Mouse (Mus musculus) ovary, adult 18-20 months (tissue): ENCODE results near the gene 9230104L09Rik.

Experiments used
- DNase-seq: peaks from one replicate; pipeline ENCODE4 v3.0.0; 2022; ENCODE audit warnings: low spot score, mixed read lengths

9230104L09Rik gene

DNA sequence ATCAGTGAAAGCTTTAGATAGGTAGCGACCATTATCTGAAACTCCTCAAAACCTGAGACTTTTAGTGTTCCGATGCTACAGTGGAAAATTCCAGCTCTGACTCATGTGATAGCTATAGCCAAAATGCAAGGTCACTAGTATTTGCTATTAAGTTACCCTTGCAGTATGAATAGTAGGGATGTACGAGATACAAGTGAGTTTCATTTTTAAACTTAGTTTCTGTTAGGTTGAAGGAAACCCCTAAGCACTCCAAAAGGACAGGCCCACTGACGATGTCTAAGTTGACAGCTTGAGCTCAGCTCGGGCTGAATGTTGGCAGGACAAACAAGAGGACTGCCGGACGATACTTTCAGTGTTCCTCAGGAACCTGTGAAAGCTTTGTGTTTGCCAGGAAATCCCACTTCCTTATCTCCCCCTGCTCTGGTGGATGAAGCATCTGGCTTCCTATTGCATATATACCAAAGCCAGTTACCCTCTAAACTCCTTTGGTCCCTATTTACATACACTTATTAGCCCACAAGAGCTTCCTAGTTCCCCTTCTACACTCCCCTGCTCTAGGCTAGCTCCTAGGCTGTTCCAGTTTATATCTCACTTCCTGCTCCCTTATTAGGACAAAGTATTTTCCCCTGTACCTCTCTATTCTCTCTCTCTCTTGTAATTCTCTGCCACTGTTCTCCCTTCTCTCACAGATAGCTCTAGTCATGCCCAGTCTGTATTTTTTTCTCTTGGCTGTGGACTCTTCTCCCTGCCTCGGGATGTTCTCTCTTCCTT, 8.0 kb downstream of the 9230104L09Rik start:
- DNase-seq, result no peak

DNA sequence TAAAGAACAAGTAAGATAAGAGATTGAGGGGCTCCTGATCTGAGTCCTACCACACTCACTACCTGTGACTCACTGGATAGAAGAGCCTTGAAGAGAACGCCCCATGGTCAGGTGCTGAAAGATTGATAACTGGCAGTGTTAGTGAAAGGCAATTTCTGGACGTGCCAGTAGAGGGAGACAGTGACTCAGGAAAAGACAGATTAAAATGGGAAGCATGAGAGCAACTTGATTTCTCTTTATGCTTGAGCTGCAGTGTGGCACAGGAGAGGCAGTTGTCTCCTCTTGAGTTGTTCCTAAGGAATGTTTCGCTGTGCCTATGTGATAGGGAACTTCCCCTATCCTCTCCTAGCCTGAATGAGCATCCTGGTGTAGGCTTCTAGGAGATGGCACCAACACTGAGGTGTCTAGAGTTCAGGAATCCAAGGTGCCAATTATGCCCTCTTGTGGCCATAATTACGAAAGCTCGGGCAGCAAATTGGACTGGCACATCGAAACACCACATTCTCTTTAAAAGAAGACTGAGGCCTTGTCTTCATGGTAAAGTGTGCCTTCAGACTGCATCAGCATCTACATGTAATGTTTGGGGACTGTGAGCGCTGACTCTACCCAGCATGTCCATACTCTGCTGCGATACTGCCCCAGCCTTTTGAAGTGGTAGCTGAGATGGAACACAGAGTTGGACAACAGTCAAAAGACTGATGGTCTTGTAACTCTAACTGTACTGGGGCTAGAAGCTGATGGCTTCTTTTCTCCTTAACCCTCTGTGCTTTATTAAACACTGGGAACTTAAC, 13.5 kb downstream of the 9230104L09Rik start:
- DNase-seq, result peak; percentile 35

DNA sequence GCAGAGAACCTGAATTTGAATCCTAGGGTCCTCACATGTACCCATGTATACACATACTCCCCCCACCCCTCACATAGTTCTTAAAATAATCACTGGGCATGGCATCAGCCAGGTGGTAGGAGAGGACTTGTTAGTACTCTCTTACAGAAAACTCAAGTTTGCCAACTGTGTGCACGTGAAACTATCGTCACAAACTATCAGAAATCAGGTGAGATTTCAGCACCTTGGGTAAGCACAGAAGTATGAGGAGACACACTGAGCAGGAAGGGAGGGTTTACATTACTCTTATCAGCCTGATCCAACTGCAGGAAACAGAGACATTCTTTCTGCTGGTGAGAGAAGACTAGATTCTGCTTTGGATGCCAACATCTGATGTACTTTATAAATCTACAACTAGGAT, 25.6 kb downstream of the 9230104L09Rik start:
- no peak for DNase-seq

DNA sequence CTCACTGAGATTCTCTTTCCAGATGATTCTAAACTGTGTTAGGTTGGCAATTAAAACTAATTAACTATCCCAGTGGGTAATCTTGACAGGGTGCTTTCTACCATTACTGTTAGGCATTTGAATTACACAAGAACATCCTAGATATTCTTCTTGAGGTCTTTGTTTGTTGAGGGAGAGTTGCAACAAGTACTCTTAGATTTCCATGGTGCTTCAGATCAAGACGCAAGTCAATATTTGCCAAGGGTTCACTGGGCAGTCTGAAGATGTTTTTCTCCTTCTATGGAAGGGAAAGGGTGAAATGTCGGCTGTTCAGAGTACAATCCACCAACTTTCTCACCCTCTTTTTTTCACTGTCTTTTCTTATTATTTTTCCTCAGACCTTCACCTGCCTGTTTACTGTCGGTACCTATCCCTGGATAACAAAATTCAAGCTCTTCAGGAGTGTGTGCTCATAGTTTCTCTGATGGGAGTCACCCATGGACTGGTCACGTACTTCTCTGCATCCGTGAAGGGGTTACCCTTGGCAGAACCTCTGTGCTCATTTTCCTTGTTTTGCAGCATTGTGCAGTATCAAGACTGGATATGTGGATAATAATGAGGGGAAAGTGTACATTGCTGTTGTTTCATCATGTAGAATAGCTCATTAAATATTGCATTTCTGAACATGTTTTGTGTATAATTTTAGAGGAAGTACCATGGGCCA, 26.6 kb downstream of the 9230104L09Rik start:
- no peak for DNase-seq

DNA sequence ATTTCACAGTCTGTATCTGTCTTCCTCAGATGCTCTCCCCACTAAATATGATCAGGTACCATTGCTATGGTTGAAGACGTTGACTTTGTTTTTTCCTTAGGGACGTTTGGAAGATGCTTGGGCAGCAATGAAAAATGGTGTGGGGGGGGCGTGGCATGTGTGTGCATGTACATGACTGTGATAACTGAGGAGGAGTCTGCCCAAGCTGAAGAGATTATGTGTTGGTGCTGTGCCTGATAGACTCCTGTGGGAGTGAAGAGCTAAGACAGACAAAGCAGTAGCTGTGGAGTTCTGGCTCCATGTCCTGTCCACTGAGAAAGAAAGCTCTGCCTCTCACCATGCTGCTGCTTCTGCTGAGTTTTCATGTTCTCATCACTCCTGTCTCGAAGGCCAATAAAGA, 29.9 kb downstream of the 9230104L09Rik start, which contains the start of gene Cst9:
Gene Cst9, plus strand, starts transcription at position 236 of the 400 bp plus-strand sequence.
- DNase-seq, result no peak

DNA sequence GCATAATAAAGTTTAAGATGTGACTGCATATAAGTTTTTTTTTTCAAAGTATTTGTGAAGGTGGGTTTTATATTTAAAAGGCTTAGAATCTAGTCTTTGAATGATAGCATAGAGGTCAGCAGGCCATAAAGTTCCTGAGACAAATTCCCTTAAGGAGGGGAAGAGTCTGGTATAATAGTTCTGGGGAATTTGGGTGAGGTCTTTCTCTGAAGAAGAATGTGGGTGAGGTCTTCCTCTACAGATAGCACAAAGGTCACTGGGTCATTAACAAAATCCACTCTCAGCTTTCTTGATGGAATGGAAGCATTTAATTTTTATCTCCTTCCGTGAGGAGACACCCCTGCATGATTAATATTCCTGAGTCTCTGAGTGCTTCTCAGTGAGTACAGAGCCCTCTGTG, 38.9 kb downstream of the 9230104L09Rik start:
- no peak for DNase-seq

DNA sequence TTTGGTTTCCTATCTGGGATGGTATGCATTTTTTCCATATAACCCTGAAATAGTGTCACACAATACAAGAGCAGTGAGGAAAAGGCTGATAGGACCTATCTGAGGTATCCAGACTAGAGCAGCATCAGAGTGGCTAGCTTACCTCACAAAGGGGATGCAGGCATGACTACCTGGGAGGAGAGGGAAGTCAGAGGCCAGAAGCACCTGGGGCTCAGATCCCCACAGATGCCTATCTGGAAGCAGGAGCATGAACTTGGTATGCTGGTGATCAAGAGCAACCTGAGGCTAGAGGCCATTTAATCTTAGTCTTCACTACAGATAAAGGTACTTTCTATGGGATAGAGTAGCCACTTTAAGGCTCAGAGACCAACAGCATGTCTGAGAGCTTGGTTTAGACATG, 44.9 kb downstream of the 9230104L09Rik start, which contains the start of gene Cst13:
Gene Cst13, plus strand, starts transcription at position 173 of the 400 bp plus-strand sequence.
- DNase-seq, result no peak

DNA sequence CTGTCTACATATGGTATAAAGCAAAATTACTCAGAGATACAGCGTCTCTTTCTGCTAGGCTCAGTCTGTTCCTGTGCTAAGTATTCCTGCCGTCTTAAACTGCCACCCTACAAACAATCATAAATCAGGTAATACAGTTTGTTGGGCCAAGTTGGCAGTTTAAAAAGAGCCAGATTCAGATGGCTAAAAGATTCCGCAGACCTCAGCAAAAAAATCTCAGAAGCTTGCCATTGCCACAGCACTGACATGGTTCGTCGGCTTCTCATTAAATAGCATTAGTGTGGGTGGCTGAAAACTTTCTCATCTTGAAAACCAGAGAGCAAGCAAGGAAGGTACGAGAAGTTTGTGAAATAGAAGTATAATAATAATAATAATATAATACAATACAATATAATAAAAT, 58.1 kb downstream of the 9230104L09Rik start:
- no peak for DNase-seq

DNA sequence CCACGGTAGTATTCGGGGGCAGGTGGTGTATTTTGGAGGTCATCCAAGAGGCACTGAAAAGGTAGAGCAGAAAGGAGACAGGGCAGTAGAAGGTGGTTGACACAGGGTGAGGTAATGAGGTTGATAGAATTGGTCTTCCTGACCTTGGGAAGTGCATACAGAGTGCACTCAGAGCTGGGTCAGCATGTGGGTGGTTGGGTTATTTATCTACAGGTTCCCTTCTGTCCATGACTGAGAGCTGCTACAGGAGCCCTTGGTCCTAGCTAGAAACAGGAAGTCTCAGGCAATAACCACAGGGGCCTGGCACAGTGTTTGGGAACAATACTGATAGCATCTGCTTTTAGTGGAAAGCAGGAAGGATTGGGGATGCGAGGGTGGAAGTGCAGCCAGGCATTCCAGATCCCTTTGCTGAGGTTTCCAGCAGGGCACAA, 63.3 kb downstream of the 9230104L09Rik start:
- DNase-seq, result peak; percentile 48

DNA sequence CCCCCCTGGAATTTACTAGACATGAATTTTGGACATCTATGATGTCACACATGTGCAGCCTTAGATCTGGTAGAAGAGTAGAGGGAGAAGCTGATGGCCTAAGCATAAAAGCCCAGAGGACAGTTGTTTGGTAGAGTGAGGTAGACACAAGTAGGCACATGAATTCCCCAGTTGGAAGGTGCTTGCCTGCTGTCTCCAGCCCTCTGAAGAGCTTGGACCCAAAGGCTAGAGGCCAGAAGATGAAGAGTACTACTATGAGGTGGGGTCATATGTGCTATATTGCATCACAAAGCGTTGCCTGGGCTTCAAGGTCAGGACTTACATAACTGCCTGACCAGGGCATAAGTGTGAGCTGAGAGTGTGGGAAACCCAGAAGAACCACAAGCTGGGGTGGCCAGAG, 66.4 kb downstream of the 9230104L09Rik start, which contains the start of gene Cst8:
Gene Cst8, plus strand, starts transcription at position 301 of the 400 bp plus-strand sequence.
- DNase-seq, result no peak
